Mouse (Mus musculus) ovary, adult 10 weeks (tissue): ENCODE measurements around the gene Olfr1286. TPM values are rescaled to one million over a fixed set of nuclear protein-coding genes. Genes with fewer than 3 reads are reported as not detected.

Experiments
- polyA plus RNA-seq: library from polyadenylated mRNA; stranded (reverse); fragments of 350-450 nt; fragmentation: Illumina TruSeq; extraction: RNeasy Lipid Tissue Mini Kit (QIAGEN cat#74804); gene quantifications from one replicate; pipeline ENCODE4 v1.2.3, GENCODE M21; 2014

The Olfr1286 gene
- polyA plus RNA-seq, result not detected

GRCm38 (mm10) chr2:111422931-111423330 lies at the start of gene Olfr1286:
Olfr1286 (minus strand) TSS chr2:111423115.

GRCm38 (mm10) chr2:111448842-111449241 lies 25.9 kb upstream of the Olfr1286 start, which contains the start of gene Olfr1287:
Olfr1287 (plus strand) TSS chr2:111449142.

GRCm38 (mm10) chr2:111375222-111375621 lies 47.7 kb downstream of the Olfr1286 start, which contains the start of gene Olfr1284:
Olfr1284 (plus strand) TSS chr2:111375522.

Other genes with a start within 250 kb of the Olfr1286 start
- gene 4930430A15Rik, start 193.5 kb downstream of the Olfr1286 start, polyA plus RNA-seq, result not detected
- not detected for gene Olfr1275, start 187.8 kb downstream of the Olfr1286 start, polyA plus RNA-seq
- not detected for gene Olfr1276, start 168.6 kb downstream of the Olfr1286 start, polyA plus RNA-seq
- not detected for gene Olfr1277, start 149.0 kb downstream of the Olfr1286 start, polyA plus RNA-seq
- gene Olfr1278, start 133.0 kb downstream of the Olfr1286 start, polyA plus RNA-seq, result not detected
- gene Olfr1279, start 122.5 kb downstream of the Olfr1286 start, polyA plus RNA-seq, result not detected
- gene Olfr1280, start 109.1 kb downstream of the Olfr1286 start, polyA plus RNA-seq, result not detected
- not detected for gene Olfr1281, start 96.6 kb downstream of the Olfr1286 start, polyA plus RNA-seq
- not detected for gene Olfr1282, start 87.0 kb downstream of the Olfr1286 start, polyA plus RNA-seq
- not detected for gene Olfr1283, start 56.3 kb downstream of the Olfr1286 start, polyA plus RNA-seq
- not detected for gene Olfr1284, start 47.6 kb downstream of the Olfr1286 start, polyA plus RNA-seq
- not detected for gene Olfr1287, start 26.0 kb upstream of the Olfr1286 start, polyA plus RNA-seq
- gene Olfr1288, start 51.0 kb upstream of the Olfr1286 start, polyA plus RNA-seq, result not detected
- not detected for gene Olfr1289, start 57.7 kb upstream of the Olfr1286 start, polyA plus RNA-seq
- not detected for gene Olfr1290, start 70.7 kb upstream of the Olfr1286 start, polyA plus RNA-seq
- not detected for gene Olfr1291-ps1, start 74.1 kb upstream of the Olfr1286 start, polyA plus RNA-seq
- gene Olfr1293-ps, start 102.1 kb upstream of the Olfr1286 start, polyA plus RNA-seq, result not detected
- not detected for gene Olfr1294, start 117.2 kb upstream of the Olfr1286 start, polyA plus RNA-seq
- gene Olfr1295, start 146.6 kb upstream of the Olfr1286 start, polyA plus RNA-seq, result not detected
- gene Olfr1297, start 203.4 kb upstream of the Olfr1286 start, polyA plus RNA-seq, result not detected
- gene Olfr1298, start 226.1 kb upstream of the Olfr1286 start, polyA plus RNA-seq, result not detected
- not detected for gene Olfr1299, start 238.3 kb upstream of the Olfr1286 start, polyA plus RNA-seq